In the genomic region with DNA sequence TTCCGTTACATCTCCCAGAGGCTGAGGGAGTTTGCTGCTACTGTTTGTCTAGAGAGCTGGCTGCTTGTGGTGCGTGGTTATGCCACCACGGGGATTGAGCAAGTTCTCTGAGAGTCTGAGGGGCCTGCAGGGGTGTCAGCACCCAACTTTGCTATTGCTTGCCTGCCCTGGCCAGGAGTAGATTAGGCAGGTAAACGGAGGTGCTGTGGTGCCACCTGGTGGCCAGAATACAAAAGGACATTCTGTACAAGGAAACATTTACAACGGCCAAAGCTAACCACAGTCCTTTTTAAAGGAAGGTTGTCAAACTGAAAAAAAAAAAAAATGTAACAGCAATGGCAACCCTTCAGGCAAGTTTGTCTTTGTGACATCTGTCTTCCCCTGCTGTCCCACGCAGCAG, we compare ENCODE assay signal across 8 mouse cellular contexts.
DNase-seq lines count a peak whose midpoint lies in the region; ATAC-seq and TF ChIP-seq lines count a peak whose summit lies in the region.

No protein-coding gene starts in this region.

- H3K9me3 ChIP-seq in limb, embryonic 10.5 days (replicated peaks) = no peaks in the 10 kb centered on the region
- H3K9me3 ChIP-seq in midbrain, embryonic 15.5 days = no peaks in the 10 kb centered on the region

- WGBS in limb, embryonic 10.5 days = 15% methylated on average over 6 of the region's 6 CpGs
- WGBS in midbrain, embryonic 15.5 days = 8% methylated on average over 6 of the region's 6 CpGs
- 6% methylated on average over 6 of the region's 6 CpGs for WGBS in spleen, adult 2 months

- H3K9ac ChIP-seq in midbrain, embryonic 15.5 days = no peak overlapping the region

- no peak overlapping the region for H3K4me2 ChIP-seq in midbrain, embryonic 15.5 days

- TF ChIP-seq POLR2A in spleen, adult 2 months (IDR thresholded peaks at IDR 0.05; ENCODE audit: low read depth, low read length) = no peak

- peak; percentile 82 to 83 for DNase-seq in left cerebral cortex, adult 18-20 months (ENCODE audit: low spot score in 2 of 2)
- DNase-seq in left cerebral cortex, adult 11 months (ENCODE audit: low spot score) = no peak
- peak; percentile 65 for DNase-seq in embryo, embryonic 11.5 days (ENCODE audit: low read depth, low spot score)
- DNase-seq in kidney, adult 11 months = peak; percentile 75
- DNase-seq in limb, embryonic 10.5 days (ENCODE audit: low spot score) = peak; percentile 87
- DNase-seq in spleen, adult 2 months (ENCODE audit: low read depth in 1 of 2, low spot score in 2 of 2) = peak; percentile 61 to 75

- no peaks in the 10 kb centered on the region for H3K27me3 ChIP-seq in limb, embryonic 10.5 days (ENCODE audit: low read depth, poor library complexity, severe bottlenecking)
- no peaks in the 10 kb centered on the region for H3K27me3 ChIP-seq in midbrain, embryonic 15.5 days (replicated peaks)
- no peaks in the 10 kb centered on the region for H3K27me3 ChIP-seq in spleen, adult 2 months (ENCODE audit: control insufficient read depth, insufficient read depth, low read length)

- H3K36me3 ChIP-seq in limb, embryonic 10.5 days = no peaks in the 10 kb centered on the region
- H3K36me3 ChIP-seq in midbrain, embryonic 15.5 days (replicated peaks) = no peaks in the 10 kb centered on the region
- H3K36me3 ChIP-seq in spleen, adult 2 months (ENCODE audit: control insufficient read depth, insufficient read depth, low read length) = no peaks in the 10 kb centered on the region

- peak; percentile 81; the same call in 1 of the 2 replicates for TF ChIP-seq CTCF in spleen, adult 2 months (IDR thresholded peaks at IDR 0.05; ENCODE audit: extremely low read depth, insufficient read depth, insufficient read length, insufficient replicate concordance)

- peak; percentile 87 for ATAC-seq in granulocyte monocyte progenitor cell, adult 5-6 weeks (replicated peaks; ENCODE audit: poor library complexity, severe bottlenecking)
- 0 out of 2 replicates have a peak, but pooled peaks have one; percentile 58 for ATAC-seq in midbrain, embryonic 15.5 days (replicated peaks)

- no peak overlapping the region for H3K4me3 ChIP-seq in limb, embryonic 10.5 days
- H3K4me3 ChIP-seq in midbrain, embryonic 15.5 days = no peak overlapping the region
- no peak overlapping the region for H3K4me3 ChIP-seq in spleen, adult 2 months (ENCODE audit: extremely low read depth, insufficient read depth, insufficient read length)

- H3K27ac ChIP-seq in limb, embryonic 10.5 days = no peak overlapping the region
- H3K27ac ChIP-seq in midbrain, embryonic 15.5 days = no peak overlapping the region
- no peak overlapping the region for H3K27ac ChIP-seq in spleen, adult 2 months (ENCODE audit: insufficient read depth, low read length)

- peaks cover 17% of the 10 kb centered on the region for H3K4me1 ChIP-seq in limb, embryonic 10.5 days
- H3K4me1 ChIP-seq in midbrain, embryonic 15.5 days = peaks cover 3% of the 10 kb centered on the region; the same call in 1 of the 2 replicates
- peaks cover 2% of the 10 kb centered on the region; the same call in 1 of the 2 replicates for H3K4me1 ChIP-seq in spleen, adult 2 months (ENCODE audit: control insufficient read depth, insufficient read depth, insufficient read length)
